Mouse (Mus musculus) limb, embryonic 12.5 days (tissue): Measurements from ENCODE around the gene Actl11. TPM values are rescaled to one million over a fixed set of nuclear protein-coding genes. Genes with fewer than 3 reads are reported as not detected.

Source experiments
- ATAC-seq: fragments of 200-750 bp; cut with Nextera tagmentation; 2 replicates; pipeline ENCODE4 v1.8.0; 2017; ENCODE audit warnings: low read depth, moderate TSS enrichment; ENCODE audit not compliant: insufficient number of reproducible peaks, insufficient read depth, low FRiP score, low TSS enrichment
- H3K27ac ChIP-seq: fragments of 300-500 bp; sonication (generic); 2 replicates; pipeline ENCODE4 v1.5.1; 2016; ENCODE audit warnings: mild to moderate bottlenecking, moderate library complexity
- H3K27me3 ChIP-seq: fragments of 300-500 bp; sonication (generic); 2 replicates; pipeline ENCODE4 v1.6.1; 2016; ENCODE audit warnings: mild to moderate bottlenecking, moderate library complexity
- H3K36me3 ChIP-seq: fragments of 300-500 bp; sonication (generic); 2 replicates; pipeline ENCODE4 v1.6.1; 2016; ENCODE audit warnings: mild to moderate bottlenecking, moderate library complexity
- H3K4me1 ChIP-seq: fragments of 300-500 bp; sonication (generic); replicated peaks from 2 replicates; pipeline ENCODE4 v1.6.1; 2016
- H3K4me2 ChIP-seq: fragments of 300-500 bp; sonication (generic); 2 replicates; pipeline ENCODE4 v1.6.1; 2016; ENCODE audit warnings: mild to moderate bottlenecking, moderate library complexity
- H3K4me3 ChIP-seq: fragments of 300-500 bp; sonication (generic); replicated peaks from 2 replicates; pipeline ENCODE4 v1.5.1; 2016; ENCODE audit warnings: mild to moderate bottlenecking
- H3K9ac ChIP-seq: fragments of 300-500 bp; sonication (generic); replicated peaks from 2 replicates; pipeline ENCODE4 v1.6.1; 2016; ENCODE audit warnings: mild to moderate bottlenecking, moderate library complexity
- H3K9me3 ChIP-seq: fragments of 300-500 bp; sonication (generic); 2 replicates; pipeline ENCODE4 v1.6.1; 2016; ENCODE audit warnings: mild to moderate bottlenecking, moderate library complexity
- WGBS: fragments of 180-500 bp; shearing (Covaris S2); methylation state at CpG from one replicate; pipeline ENCODE4 v1.1.7; 2016; 5-methylcytosine and 5-hydroxymethylcytosine counted together
- polyA plus RNA-seq: library from polyadenylated mRNA; unstranded; fragments of >200 nt; fragmentation: Nextera tagmentation; extraction: Ambion mirVana; gene quantifications from 2 replicates; pipeline ENCODE4 v1.2.1, GENCODE M21; 2016

Gene Actl11
- polyA plus RNA-seq, 1 experiment from 2014 or later = not detected

GRCm38 (mm10) chr9:107949184-107949921 is 21.1 kb downstream of the Actl11 start:
- Histone ChIP-seq H3K27me3 (no peaks in the 10 kb centered on the region), H3K36me3 (peaks cover 8% of the 10 kb centered on the region; the same call in 1 of the 2 replicates), H3K27ac (no peak overlapping the region), H3K9ac (no peak overlapping the region), H3K4me1 (peaks cover 10% of the 10 kb centered on the region), H3K4me3 (no peak overlapping the region), H3K9me3 (no peaks in the 10 kb centered on the region), H3K4me2 (no peak overlapping the region)
- no peak for ATAC-seq
- 85% methylated on average over 13 of the region's 13 CpGs for WGBS

DNA sequence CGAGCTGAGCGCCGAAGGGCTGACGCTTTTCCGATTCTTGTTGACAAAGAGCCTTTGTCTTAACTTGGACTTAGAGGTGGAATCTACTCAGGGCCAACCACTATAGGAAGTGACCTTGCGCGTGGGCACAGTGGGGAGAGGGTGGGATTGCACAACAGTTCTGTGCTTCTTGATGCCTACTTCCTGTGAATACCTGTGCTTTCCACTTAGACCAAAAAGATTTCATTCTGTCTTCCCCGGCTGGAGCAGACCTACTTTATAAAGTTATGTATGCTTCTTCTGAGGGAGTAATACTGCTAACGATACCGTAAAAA is 21.6 kb downstream of the Actl11 start, which contains the start of gene Traip:
Traip (plus strand) TSS at position 215 of the 314 bp plus-strand sequence.
- WGBS = 91% methylated on average over 10 of the region's 10 CpGs
- H3K36me3 ChIP-seq = peaks cover 8% of the 10 kb centered on the region; the same call in 1 of the 2 replicates

GRCm38 (mm10) chr9:107950460-107951355 is 22.4 kb downstream of the Actl11 start:
- H3K4me1 ChIP-seq = peaks cover 10% of the 10 kb centered on the region
- peak overlapping the region; percentile 69 for H3K4me3 ChIP-seq
- peaks cover 11% of the 10 kb centered on the region; the same call in 1 of the 2 replicates for H3K36me3 ChIP-seq
- peak overlapping the region; percentile 80 for H3K27ac ChIP-seq
- peak; percentile 82 for ATAC-seq
- no peaks in the 10 kb centered on the region for H3K27me3 ChIP-seq
- peak overlapping the region; percentile 66 for H3K9ac ChIP-seq
- no peaks in the 10 kb centered on the region for H3K9me3 ChIP-seq
- 10% methylated on average over 45 of the region's 45 CpGs for WGBS
- H3K4me2 ChIP-seq = peak overlapping the region; percentile 86

More for the DNA sequence above, 21.6 kb downstream of the Actl11 start, which contains the start of gene Traip:
- peaks cover 10% of the 10 kb centered on the region for H3K4me1 ChIP-seq
- H3K9ac ChIP-seq = peak within 1 kb of the TSS; percentile 66
- H3K27ac ChIP-seq = peak within 1 kb of the TSS; percentile 80
- peak within 1 kb of the TSS; percentile 69 for H3K4me3 ChIP-seq
- no peak for ATAC-seq
- peak within 1 kb of the TSS; percentile 86 for H3K4me2 ChIP-seq
- no peaks in the 10 kb centered on the region for H3K27me3 ChIP-seq
- H3K9me3 ChIP-seq = no peaks in the 10 kb centered on the region

DNA sequence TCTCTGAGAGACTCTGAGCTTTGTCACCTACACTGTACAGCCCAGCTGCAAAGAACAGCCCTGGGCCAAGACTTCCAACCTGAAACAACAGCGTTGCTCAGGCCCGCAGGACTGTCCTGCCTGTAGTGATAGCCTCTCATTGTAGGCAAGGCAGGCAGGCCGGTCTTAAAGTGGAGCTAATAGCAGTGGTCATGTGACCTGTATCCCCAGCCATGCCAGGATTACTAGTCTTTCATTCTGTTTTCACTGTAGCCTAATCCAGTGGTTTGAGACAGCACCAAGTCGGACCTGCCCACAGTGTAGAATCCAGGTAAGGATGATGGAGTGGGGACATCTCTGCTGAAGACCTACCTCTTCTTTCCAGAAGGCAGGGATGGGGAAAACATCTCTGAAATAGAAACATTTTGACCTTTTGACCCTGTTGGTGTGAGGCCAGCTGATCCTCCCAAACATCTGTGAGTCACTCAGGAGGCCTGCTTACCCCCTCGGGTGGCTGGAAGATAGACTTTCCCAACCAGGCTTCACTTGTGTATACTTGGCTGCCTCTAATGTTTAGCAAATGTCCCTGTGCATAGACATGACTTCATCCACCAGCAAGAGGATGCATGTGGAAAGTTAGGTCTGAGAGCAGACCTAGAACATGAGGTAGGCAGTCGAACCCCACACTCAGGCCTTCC is 27.5 kb downstream of the Actl11 start:
- WGBS = 78% methylated on average over 6 of the region's 6 CpGs
- H3K4me2 ChIP-seq = no peak overlapping the region
- no peak overlapping the region for H3K27ac ChIP-seq
- H3K36me3 ChIP-seq = peaks cover 54% of the 10 kb centered on the region
- no peak overlapping the region for H3K9ac ChIP-seq
- no peaks in the 10 kb centered on the region for H3K27me3 ChIP-seq
- H3K4me1 ChIP-seq = peaks cover 10% of the 10 kb centered on the region
- H3K9me3 ChIP-seq = no peaks in the 10 kb centered on the region
- no peak for ATAC-seq
- H3K4me3 ChIP-seq = no peak overlapping the region

GRCm38 (mm10) chr9:107957141-107957540 is 28.9 kb downstream of the Actl11 start:
- Histone ChIP-seq H3K9ac (no peak overlapping the region), H3K4me2 (no peak overlapping the region), H3K36me3 (peaks cover 67% of the 10 kb centered on the region), H3K9me3 (no peaks in the 10 kb centered on the region), H3K27me3 (no peaks in the 10 kb centered on the region), H3K4me3 (no peak overlapping the region), H3K27ac (no peak overlapping the region), H3K4me1 (no peaks in the 10 kb centered on the region)
- WGBS = 69% methylated on average over 6 of the region's 6 CpGs
- ATAC-seq = no peak

GRCm38 (mm10) chr9:107959896-107960295 is 31.6 kb downstream of the Actl11 start:
- Histone ChIP-seq H3K27ac (no peak overlapping the region), H3K4me3 (no peak overlapping the region), H3K4me2 (no peak overlapping the region), H3K27me3 (no peaks in the 10 kb centered on the region), H3K4me1 (no peaks in the 10 kb centered on the region), H3K9ac (no peak overlapping the region), H3K36me3 (peaks cover 85% of the 10 kb centered on the region), H3K9me3 (no peaks in the 10 kb centered on the region)
- no peak for ATAC-seq
- 21% methylated on average over 6 of the region's 6 CpGs for WGBS

- H3K4me1 ChIP-seq = no peaks in the 10 kb centered on the region
- WGBS = 89% methylated on average over 4 of the region's 4 CpGs
- no peak overlapping the region for H3K27ac ChIP-seq
- H3K4me3 ChIP-seq = no peak overlapping the region
- no peak overlapping the region for H3K4me2 ChIP-seq
- H3K9me3 ChIP-seq = no peaks in the 10 kb centered on the region
- H3K27me3 ChIP-seq = no peaks in the 10 kb centered on the region
- H3K36me3 ChIP-seq = peaks cover 88% of the 10 kb centered on the region
- ATAC-seq = no peak
- H3K9ac ChIP-seq = no peak overlapping the region
These were observed 32.7 kb downstream of the Actl11 start for GRCm38 (mm10) chr9:107960928-107961327.

DNA sequence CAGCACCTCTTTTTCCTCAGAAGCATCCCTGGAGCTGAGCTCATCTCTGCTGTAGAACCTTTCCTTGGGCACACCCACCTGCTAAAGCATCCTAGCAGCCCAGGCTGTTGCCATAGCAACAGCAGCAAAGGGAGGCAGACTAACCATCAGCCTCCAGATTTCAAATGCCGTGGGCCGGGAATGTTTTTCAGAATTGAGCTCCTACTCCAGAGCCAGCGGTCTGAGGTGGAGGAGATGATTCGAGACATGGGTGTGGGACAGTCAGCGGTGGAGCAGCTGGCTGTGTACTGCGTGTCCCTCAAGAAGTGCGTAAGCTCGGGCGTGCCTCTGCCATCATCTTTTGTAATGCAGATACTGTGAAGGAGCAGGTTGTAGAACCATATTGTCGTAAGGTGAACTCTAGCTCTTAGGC is 33.1 kb downstream of the Actl11 start:
- Histone ChIP-seq H3K27me3 (no peaks in the 10 kb centered on the region), H3K4me1 (no peaks in the 10 kb centered on the region), H3K36me3 (peaks cover 85% of the 10 kb centered on the region), H3K4me2 (no peak overlapping the region), H3K9ac (no peak overlapping the region), H3K9me3 (no peaks in the 10 kb centered on the region), H3K4me3 (no peak overlapping the region), H3K27ac (no peak overlapping the region)
- ATAC-seq = no peak
- WGBS = 87% methylated on average over 10 of the region's 10 CpGs

- Histone ChIP-seq H3K9me3 (no peaks in the 10 kb centered on the region), H3K4me3 (no peak overlapping the region), H3K9ac (no peak overlapping the region; the same call in 1 of the 2 replicates), H3K4me1 (no peaks in the 10 kb centered on the region), H3K27me3 (no peaks in the 10 kb centered on the region), H3K36me3 (peaks cover 80% of the 10 kb centered on the region), H3K4me2 (no peak overlapping the region), H3K27ac (no peak overlapping the region)
- ATAC-seq = no peak
- 57% methylated on average over 5 of the region's 5 CpGs for WGBS
These were observed 33.6 kb downstream of the Actl11 start for GRCm38 (mm10) chr9:107961881-107962280.

DNA sequence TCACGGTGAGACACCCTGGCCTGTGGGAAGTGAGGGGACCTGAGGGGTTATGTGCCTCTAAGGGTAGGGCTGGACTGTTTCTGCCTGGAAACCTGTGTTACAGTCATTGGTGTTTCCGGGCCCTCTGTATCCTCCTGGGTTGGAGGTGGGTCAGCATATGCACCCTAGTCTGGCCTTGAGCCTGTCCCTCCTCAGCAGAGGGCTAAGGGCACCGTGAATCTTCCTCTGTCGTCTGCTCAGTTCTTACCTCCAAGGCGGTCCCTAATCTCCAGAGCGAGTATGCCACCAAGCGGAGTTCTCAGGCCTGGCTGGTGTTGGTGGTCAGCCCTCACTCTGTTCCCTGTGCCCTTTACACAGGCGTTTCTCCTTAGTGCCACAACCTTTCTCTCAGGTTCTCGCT is 34.6 kb downstream of the Actl11 start:
- Histone ChIP-seq H3K9me3 (no peaks in the 10 kb centered on the region), H3K9ac (no peak overlapping the region), H3K4me1 (no peaks in the 10 kb centered on the region), H3K4me3 (no peak overlapping the region), H3K27ac (no peak overlapping the region), H3K36me3 (peaks cover 76% of the 10 kb centered on the region), H3K27me3 (no peaks in the 10 kb centered on the region), H3K4me2 (no peak overlapping the region)
- ATAC-seq = no peak
- WGBS = 89% methylated on average over 9 of the region's 9 CpGs

- 15% methylated on average over 5 of the region's 5 CpGs for WGBS
- H3K27me3 ChIP-seq = no peaks in the 10 kb centered on the region
- H3K4me3 ChIP-seq = no peak overlapping the region
- H3K9me3 ChIP-seq = no peaks in the 10 kb centered on the region
- H3K4me1 ChIP-seq = no peaks in the 10 kb centered on the region
- H3K36me3 ChIP-seq = peaks cover 76% of the 10 kb centered on the region
- H3K4me2 ChIP-seq = no peak overlapping the region
- 0 out of 2 replicates have a peak, but pooled peaks have one; percentile 32 for ATAC-seq
- H3K9ac ChIP-seq = no peak overlapping the region
- H3K27ac ChIP-seq = peak overlapping the region; percentile 54; the same call in 1 of the 2 replicates
These were observed 35.4 kb downstream of the Actl11 start for GRCm38 (mm10) chr9:107963700-107964099.
